Mouse (Mus musculus) heart, adult 2 months (tissue): ENCODE measurements around the gene Atp5h.

Experiments
- EP300 ChIP-seq: fragments of 200-500 bp; IDR thresholded peaks from 2 replicates; pipeline ENCODE4 v1.6.1; 2011; ENCODE audit warnings: low read depth, low read length, control low read depth; ENCODE audit not compliant: insufficient read depth
- POLR2A ChIP-seq: fragments of 200-500 bp; IDR thresholded peaks from 2 replicates; pipeline ENCODE4 v1.6.1; 2011; ENCODE audit warnings: mild to moderate bottlenecking, low read depth, low read length, control low read depth; ENCODE audit not compliant: insufficient read depth

DNA sequence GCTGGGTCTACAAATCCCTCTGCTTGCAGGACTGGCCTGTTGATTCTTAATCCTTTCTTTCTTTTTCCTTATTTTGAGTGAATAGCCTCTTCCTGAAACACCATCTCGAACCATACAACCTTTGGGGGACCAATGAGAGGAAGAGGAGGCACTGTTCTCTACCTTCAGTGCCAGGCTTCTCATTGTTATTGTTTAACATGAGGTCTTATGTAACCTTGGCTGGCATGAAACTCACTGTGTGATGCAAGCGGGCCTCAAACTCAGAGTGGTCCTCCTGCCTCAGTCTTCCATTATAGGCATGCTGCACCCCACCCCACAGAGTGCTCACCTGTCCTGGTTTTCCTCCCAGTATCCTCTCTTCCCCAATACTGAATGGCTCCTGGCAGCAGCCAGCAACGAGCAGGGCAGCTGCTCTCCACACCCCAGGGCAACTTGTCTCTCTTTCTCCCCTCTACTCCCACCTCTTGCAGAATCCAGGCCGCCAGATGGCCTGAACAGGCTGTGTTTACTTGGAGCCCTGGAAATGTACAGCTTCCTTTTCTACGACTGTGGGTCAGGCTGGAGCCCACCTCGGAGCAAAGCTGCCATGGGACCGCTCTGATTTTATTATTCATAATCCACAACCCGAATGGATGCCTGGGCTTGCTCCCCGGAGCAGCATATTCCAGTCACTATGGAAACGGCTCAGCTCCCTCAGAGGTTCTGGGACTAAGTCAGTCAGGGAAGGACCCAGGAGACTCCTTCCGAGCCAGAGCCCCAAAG lies 19.0 kb downstream of the Atp5h start:
- TF ChIP-seq POLR2A: no peak
- TF ChIP-seq EP300: no peak
